Mouse (Mus musculus) intestine, postnatal 0 days (tissue): ENCODE measurements around the gene Haus4. TPM values are rescaled to one million over a fixed set of nuclear protein-coding genes. Genes with fewer than 3 reads are reported as not detected.

ENCODE experiments used
- ATAC-seq: fragments of 200-750 bp; cut with Nextera tagmentation; 2 replicates; pipeline ENCODE4 v1.8.0; 2017; ENCODE audit warnings: mild to moderate bottlenecking, moderate TSS enrichment, moderate library complexity
- H3K27ac ChIP-seq: fragments of 300-500 bp; sonication (generic); 2 replicates; pipeline ENCODE4 v1.5.1; 2014; ENCODE audit warnings: mild to moderate bottlenecking, low read depth, low read length, moderate library complexity
- H3K27me3 ChIP-seq: fragments of 300-500 bp; sonication (generic); replicated peaks from 2 replicates; pipeline ENCODE4 v1.6.1; 2014; ENCODE audit warnings: low read length, mixed read lengths; ENCODE audit not compliant: control insufficient read depth, insufficient read depth
- H3K36me3 ChIP-seq: fragments of 300-500 bp; sonication (generic); 2 replicates; pipeline ENCODE4 v1.6.1; 2014; ENCODE audit warnings: mild to moderate bottlenecking, moderate library complexity; ENCODE audit not compliant: control insufficient read depth, insufficient read depth
- H3K4me1 ChIP-seq: fragments of 300-500 bp; sonication (generic); replicated peaks from 2 replicates; pipeline ENCODE4 v1.6.1; 2014; ENCODE audit warnings: antibody characterized with exemption, low read length, mixed read lengths; ENCODE audit not compliant: control insufficient read depth, insufficient read depth
- H3K4me2 ChIP-seq: fragments of 300-500 bp; sonication (generic); replicated peaks from 2 replicates; pipeline ENCODE4 v1.6.1; 2014; ENCODE audit warnings: low read depth, mild to moderate bottlenecking, moderate library complexity
- H3K4me3 ChIP-seq: fragments of 300-500 bp; sonication (generic); 2 replicates; pipeline ENCODE4 v1.5.1; 2014; ENCODE audit warnings: low read depth, low read length
- H3K9ac ChIP-seq: fragments of 300-500 bp; sonication (generic); 2 replicates; pipeline ENCODE4 v1.6.1; 2014; ENCODE audit warnings: mild to moderate bottlenecking, low read depth, low read length
- H3K9me3 ChIP-seq: fragments of 300-500 bp; sonication (generic); 2 replicates; pipeline ENCODE4 v1.6.1; 2016; ENCODE audit warnings: mixed run types; ENCODE audit not compliant: control insufficient read depth
- CTCF ChIP-seq: sonication (generic); IDR thresholded peaks from 2 replicates; pipeline ENCODE4 v1.5.1; 2016; ENCODE audit warnings: low read depth, mild to moderate bottlenecking, control low read depth, antibody characterized with exemption, moderate library complexity
- WGBS: fragments of 180-500 bp; shearing (Covaris S2); extraction: QIAGEN DNeasy Blood & Tissue Kit; methylation state at CpG from one replicate; pipeline ENCODE4 v1.1.7; 2014; 5-methylcytosine and 5-hydroxymethylcytosine counted together
- polyA plus RNA-seq: library from polyadenylated mRNA; unstranded; fragments of >200 nt; fragmentation: Nextera tagmentation; extraction: Ambion mirVana; gene quantifications from 2 replicates; pipeline ENCODE4 v1.2.1, GENCODE M21; 2015

Gene Haus4
- polyA plus RNA-seq, 1 experiment from 2014 or later: 28.2 TPM

GRCm38 (mm10) chr14:54492345-54493131 lies 61.9 kb downstream of the Haus4 start:
- Histone ChIP-seq H3K27me3 (no peaks in the 10 kb centered on the region), H3K4me2 (no peak overlapping the region), H3K36me3 (no peaks in the 10 kb centered on the region), H3K27ac (no peak overlapping the region), H3K9ac (no peak overlapping the region), H3K9me3 (no peaks in the 10 kb centered on the region), H3K4me1 (no peaks in the 10 kb centered on the region), H3K4me3 (no peak overlapping the region)
- ATAC-seq: no peak
- WGBS: 69% methylated on average over 18 of the region's 18 CpGs
- no peak for TF ChIP-seq CTCF

Other genes starting within 250 kb of the Haus4 start
- 35.5 and 36.4 TPM in 2 replicates for gene Oxa1l, start 193.8 kb downstream of the Haus4 start, polyA plus RNA-seq
- gene Slc7a7, start 136.8 kb downstream of the Haus4 start, polyA plus RNA-seq: 188 TPM in 2 replicates
- gene Mrpl52, start 127.7 kb downstream of the Haus4 start, polyA plus RNA-seq: 300 and 317 TPM in 2 replicates
- 49.4 and 53.7 TPM in 2 replicates for gene Mmp14, start 123.0 kb downstream of the Haus4 start, polyA plus RNA-seq
- gene Lrp10, start 90.5 kb downstream of the Haus4 start, polyA plus RNA-seq: 105 and 108 TPM in 2 replicates
- gene Rem2, start 78.5 kb downstream of the Haus4 start, polyA plus RNA-seq: 0.78 and 0.89 TPM in 2 replicates
- 18.1 and 20.9 TPM in 2 replicates for gene Prmt5, start 37.1 kb downstream of the Haus4 start, polyA plus RNA-seq
- 13.1 and 15.1 TPM in 2 replicates for gene Ajuba, start 22.9 kb upstream of the Haus4 start, polyA plus RNA-seq
- gene 4931414P19Rik, start 51.4 kb upstream of the Haus4 start, polyA plus RNA-seq: 2.9 and 3.1 TPM in 2 replicates
- 246 and 274 TPM in 2 replicates for gene Psmb5, start 63.4 kb upstream of the Haus4 start, polyA plus RNA-seq
- not detected in 2 replicates for gene Psmb11, start 66.8 kb upstream of the Haus4 start, polyA plus RNA-seq
- gene Gm17606, start 86.3 kb upstream of the Haus4 start, polyA plus RNA-seq: not detected in 2 replicates
- 0.47 and 0.63 TPM in 2 replicates for gene Cdh24, start 86.7 kb upstream of the Haus4 start, polyA plus RNA-seq
- 75.5 and 76.8 TPM in 2 replicates for gene 1700123O20Rik, start 131.6 kb upstream of the Haus4 start, polyA plus RNA-seq
- 49.9 and 57.4 TPM in 2 replicates for gene Acin1, start 132.3 kb upstream of the Haus4 start, polyA plus RNA-seq
- gene Gm29776, start 144.2 kb upstream of the Haus4 start, polyA plus RNA-seq: 0.09 TPM in 1 of 2 replicates, not detected in the other
- not detected in 2 replicates for gene Cebpe, start 157.6 kb upstream of the Haus4 start, polyA plus RNA-seq
- 34.2 and 36.9 TPM in 2 replicates for gene Slc7a8, start 227.3 kb upstream of the Haus4 start, polyA plus RNA-seq